Mouse (Mus musculus): Measurements from ENCODE around the gene Trim56. TPM values are rescaled to one million over a fixed set of nuclear protein-coding genes. Genes with fewer than 3 reads are reported as not detected.
"Not testable (repeated sequence)": the region's sequence is repeated elsewhere in the genome, so short reads cannot be mapped to it uniquely, and the experiment has no call there.

The Trim56 gene
- total RNA-seq (2014; fragmentation: Nextera tagmentation) (24.2 and 28.4 TPM in 2 replicates), total RNA-seq (2017) (26.0 and 26.9 TPM in 2 replicates)

DNA sequence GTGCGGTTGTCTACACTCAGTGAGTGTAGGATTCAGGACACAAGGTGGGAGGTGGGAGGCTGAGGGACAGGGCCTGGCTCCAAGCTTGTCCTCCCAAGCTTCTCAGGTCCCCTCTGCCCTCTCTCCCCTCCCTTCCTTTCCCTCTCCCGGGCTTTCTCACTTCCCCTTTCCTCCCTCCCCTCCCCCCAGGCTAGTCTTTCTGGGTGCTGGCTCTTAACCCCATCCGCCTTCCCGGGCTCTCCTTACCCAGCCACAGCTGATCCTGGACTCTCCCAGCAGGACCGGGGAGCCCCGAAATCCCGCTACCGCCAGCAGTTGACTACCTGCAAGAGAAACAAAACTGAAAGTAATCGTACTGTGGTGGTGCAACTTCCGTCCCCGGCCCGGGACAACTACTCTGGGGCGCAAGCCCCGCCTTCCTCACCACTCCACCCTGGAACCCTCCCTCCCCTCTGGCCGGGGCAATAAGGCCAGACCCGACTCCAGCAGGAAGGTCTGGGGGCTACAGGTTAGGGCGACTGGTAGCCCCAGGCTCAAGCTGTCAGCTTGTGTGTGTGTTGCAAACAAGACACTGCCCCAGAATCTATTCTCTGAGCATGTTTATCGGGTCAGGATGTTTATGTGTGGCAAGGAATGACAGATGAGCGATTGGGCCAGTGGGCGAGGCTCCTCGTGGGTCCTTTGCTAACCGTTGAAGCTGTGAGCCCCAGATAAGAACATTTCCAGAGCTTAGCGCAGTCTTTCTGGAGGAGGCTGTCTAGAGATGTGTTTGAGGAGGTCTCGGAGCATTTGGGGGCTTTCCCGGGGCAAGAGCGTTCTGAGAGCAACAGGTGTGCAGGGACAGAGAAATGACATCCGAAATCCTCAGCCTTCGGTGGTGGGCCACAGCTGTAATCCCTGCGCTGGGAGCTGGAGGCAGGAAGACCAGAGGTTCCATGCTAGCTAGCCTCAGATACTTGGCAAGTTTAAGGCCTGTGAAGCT is at the start of gene Trim56:
Gene Trim56, minus strand, starts transcription at position 344 of the 982 bp plus-strand sequence.
- peak; percentile 94 for ATAC-seq (replicated peaks; ENCODE audit: poor library complexity, severe bottlenecking)

DNA sequence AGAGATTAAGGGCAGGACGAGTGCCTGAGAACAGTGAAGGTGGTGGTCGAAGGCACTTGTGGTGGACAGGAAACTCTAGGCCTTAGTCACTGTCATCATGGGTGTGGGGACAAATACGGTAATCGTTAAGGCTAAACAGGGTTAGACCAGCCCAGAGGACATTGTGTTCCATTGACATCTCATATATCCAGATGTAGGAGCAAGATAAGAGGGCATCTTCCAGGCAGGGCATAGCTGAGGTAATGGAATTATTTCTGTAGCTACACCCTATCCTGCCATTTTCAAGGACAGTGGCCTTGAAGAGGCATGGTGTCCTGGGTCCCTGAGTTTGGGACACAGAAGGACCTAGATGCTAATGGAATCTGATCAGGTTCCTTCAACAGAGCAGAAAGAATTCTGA is 45.8 kb upstream of the Trim56 start:
- ATAC-seq (replicated peaks; ENCODE audit: poor library complexity, severe bottlenecking), result no peak

DNA sequence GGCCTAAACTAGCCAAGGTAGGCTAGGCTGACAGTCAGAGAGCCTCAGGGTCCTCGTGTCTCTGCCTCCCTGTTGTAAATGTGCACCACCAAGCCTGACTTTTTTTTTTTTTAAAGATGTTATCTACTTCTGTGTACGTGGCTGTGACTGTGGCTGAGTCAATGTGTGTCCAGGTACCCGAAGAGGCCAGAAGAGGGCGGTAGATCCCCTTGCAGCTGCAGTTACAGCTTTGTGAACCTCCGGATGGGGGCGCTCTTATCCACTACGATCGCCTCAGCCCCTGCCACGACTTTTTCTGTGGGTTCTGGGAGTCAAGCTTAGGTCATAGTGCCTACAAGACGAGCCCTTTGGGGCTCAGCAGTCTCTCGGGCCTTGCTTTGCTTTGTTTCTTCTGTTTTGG is 43.5 kb upstream of the Trim56 start:
- ATAC-seq (replicated peaks; ENCODE audit: poor library complexity, severe bottlenecking), result peak; percentile 94

DNA sequence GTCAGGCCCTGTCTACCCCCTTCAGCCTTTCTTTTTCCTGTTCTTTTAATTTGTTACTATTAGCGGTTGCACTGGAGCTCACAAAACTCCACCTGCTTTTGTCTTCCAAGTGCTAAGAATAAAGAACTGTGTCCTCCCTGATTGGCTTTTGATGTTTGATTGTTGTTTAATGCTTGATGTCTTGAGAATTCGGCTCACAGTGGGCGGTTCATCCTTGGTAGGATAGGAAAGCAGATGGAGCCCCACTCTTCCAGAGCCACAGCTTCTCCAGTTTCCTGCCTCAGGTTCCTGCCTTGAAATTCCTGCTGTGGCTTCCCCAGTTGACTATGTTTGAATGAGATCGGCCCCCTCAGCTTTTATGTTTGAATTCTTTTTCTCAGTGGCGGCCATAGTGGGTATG is 37.3 kb upstream of the Trim56 start:
- no peak for ATAC-seq (replicated peaks; ENCODE audit: poor library complexity, severe bottlenecking)

DNA sequence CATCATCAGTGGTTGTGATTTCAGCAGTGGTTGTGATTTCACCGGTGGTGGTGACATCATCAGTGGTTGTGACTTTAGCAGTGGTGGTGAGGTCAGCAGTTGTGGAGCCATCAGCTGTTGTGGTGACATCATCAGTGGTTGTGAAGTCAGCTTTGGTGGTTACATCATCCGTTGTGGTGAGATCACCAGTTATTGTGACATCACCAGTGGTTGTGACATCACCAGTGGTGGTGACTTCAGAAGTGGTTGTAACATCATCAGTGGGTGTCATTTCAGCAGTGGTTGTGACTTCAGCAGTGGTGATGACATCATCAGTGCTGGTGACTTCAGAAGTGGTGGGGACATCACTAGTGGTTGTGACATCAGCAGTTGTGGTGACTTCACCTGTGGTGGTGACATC is 36.6 kb upstream of the Trim56 start:
- ATAC-seq (replicated peaks; ENCODE audit: poor library complexity, severe bottlenecking), result no peak

DNA sequence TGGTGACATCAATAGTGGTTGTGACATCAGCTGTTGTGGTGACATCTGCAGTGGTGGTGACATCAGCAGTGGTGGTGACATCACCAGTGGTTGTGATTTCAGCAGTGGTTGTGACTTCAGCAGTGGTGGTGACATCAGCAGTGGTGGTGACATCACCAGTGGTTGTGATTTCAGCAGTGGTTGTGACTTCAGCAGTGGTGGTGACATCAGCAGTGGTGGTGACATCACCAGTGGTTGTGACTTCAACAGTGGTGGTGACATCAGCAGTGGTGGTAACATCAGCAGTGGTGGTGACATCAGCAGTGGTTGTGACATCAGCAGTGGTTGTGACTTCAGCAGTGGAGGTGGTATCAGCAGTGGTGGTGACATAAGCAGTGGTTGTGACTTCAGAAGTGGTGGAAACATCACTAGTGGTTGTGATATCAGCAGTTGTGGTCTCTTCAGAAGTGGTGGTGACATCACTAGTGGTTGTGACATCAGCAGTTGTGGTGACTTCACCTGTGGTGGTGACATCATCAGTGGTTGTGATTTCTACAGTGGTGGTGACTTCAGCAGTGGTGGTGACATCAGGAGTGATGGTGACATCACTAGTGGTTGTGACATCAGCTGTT is 33.4 kb upstream of the Trim56 start, which contains the start of gene Muc3:
Gene Muc3, minus strand, starts transcription at position 51 of the 611 bp plus-strand sequence.
- ATAC-seq (replicated peaks; ENCODE audit: poor library complexity, severe bottlenecking), result 0 out of 2 replicates have a peak, but pooled peaks have one; percentile 21

DNA sequence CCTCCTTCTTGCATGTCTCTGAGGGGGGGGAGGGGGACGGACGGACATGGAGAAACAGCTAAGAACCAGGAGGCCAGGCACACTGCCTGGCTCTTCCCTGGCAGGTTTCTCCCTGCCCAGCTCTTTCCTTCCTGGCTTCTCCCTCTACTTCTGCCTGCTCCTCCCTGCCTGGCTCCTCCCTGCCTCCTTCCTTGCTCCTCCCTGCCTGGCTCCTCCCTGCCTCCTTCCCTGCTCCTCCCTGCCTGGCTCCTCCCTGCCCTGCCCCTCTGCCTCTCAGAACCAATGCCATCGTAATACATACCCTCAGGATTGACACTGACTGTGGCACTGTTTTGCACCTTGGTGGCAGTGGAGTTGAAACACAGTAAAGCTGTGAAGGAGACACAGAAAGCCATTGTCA is 24.8 kb upstream of the Trim56 start:
- no peak for ATAC-seq (replicated peaks; ENCODE audit: poor library complexity, severe bottlenecking)

DNA sequence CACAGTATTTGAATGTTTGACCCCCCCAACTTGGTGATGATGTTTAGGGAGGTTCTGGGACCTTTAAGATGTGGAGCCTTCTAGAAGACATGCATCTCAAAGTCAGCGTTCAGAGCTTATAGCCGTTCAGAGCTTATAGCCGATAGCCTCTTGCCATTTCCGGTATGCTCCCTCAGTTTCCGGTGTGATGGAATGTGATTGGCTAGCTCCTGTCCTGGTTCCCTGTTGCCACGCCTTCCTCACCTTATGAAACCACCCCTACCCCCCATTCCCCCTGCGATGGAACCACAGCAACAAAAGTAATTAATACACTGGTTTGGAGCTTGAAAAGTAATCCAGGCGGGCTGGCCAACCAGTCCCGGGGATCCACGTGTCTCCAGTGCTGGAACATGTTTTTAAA is 23.0 kb upstream of the Trim56 start:
- ATAC-seq (replicated peaks; ENCODE audit: poor library complexity, severe bottlenecking), result no peak

DNA sequence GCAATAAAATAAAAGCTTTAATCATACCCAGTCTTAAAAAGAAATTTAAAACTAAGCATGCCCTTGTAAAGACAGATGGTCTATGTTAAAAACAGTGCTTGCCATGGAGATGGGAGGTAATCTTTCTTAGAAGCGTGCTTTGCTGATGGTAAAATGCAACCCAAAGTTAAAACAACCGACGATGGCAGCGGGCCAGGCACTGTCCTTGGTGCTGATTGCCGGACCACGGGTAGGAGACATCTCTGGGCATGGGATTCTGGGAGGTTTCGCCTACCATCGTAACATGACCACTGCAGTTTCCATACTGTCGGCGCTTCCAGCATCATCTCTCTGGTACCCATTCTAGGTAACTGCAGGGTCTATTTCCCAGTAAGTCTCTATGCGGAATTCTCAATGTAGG is 18.9 kb upstream of the Trim56 start:
- ATAC-seq (replicated peaks; ENCODE audit: poor library complexity, severe bottlenecking), result no peak

DNA sequence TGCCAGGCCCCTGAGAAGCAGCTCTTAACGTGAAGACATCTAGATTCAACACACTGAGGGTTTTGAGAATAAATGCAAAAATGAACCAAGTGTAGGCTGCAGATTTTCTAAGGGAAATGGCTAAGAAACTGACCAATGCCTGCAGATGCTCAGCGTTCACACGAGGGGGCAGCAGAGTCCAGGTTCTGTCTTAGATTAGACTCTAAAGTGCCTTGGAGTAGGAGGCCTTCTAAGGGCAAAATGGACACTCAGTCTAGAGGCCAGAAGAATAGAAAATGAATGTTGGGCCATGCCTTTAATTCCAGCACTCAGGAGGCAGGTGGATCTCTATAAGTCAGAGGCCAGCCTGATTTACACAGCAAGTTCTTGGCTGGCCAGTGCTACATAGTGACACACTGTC is 15.5 kb upstream of the Trim56 start:
- ATAC-seq (replicated peaks; ENCODE audit: poor library complexity, severe bottlenecking), result peak; percentile 77

DNA sequence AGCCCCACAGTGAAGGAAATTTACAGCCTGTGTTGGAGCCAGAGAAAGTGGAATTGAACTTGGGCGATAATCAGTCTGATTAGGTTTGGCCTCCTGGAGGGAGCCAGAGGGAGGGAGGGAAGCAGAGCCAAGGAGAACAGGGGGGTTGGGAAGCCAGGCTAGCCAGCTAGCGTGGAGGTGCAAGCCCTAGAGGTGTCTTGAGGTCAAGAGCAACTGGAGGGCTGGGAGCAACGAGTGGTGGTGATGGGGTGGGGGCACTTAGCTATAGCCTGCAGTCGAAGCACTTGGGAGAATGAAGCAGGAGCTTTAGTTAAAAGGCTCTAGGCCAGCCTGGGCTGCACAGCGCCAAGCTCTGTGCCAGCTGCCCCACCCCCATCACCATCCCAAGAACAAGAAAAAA is 13.3 kb upstream of the Trim56 start:
- no peak for ATAC-seq (replicated peaks; ENCODE audit: poor library complexity, severe bottlenecking)

DNA sequence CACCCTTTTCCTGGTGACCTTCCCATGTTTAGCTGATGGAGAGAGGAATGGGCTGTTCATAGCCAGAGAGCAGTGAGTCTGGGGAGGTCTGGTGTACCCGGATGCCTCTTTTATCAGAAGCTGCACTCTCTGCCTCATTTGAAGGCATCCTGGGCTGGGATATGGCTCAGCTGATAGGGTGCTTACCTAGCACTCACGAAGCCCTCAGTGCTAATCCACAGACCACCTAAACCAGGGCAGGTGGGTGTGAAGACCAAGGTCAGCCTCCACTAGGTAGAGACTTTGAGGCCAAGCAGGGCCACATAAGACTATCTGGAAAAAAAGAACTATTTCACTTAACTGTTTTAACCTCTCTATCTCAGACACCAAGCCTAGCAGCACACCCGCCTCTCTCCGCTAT is 7.5 kb upstream of the Trim56 start:
- ATAC-seq (replicated peaks; ENCODE audit: poor library complexity, severe bottlenecking), result no peak

DNA sequence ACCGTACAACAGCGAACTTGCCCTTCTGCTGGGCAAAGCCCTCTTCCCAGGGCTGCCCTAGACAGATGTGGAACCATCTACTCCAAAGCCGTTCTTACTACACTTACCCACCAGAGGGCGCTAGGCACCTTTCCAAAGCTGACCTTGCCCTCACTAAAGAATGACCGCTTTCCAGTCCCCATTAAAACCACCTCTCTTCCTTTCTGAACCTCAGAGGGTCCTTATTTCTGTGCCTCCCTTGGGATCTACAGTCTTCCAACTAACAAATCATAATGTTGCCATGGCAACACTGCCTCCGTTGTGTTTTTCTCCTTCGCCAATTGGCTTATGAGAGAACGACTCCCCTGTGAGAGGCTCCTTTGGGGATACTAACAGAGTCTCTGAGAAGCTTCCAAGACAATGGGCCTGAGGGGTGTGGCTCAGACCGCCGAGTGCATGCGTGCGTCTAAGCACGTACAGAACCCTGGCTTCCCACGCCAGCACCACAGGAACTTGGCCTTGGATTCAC is 6.7 kb upstream of the Trim56 start:
- ATAC-seq (replicated peaks; ENCODE audit: poor library complexity, severe bottlenecking), result peak; percentile 83

DNA sequence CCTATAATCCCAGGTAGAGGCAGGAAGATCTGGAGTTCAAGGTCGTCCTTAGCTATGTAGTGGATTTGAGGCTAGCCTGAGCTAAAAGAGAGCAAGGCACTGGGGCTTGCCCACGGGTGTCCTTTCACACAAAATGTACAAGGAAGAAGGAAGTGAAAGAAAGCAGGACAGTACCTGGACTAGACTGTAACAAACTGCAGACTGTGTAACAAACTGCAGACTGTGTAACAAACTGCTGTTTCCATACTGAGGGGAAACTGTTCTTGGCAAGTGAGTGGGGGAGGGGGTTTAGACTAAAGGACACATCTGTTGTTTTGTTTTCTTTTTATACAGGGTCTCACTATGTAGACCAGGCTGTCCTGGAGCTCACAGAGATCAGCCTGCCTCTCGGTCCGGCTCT is 5.3 kb upstream of the Trim56 start:
- no peak for ATAC-seq (replicated peaks; ENCODE audit: poor library complexity, severe bottlenecking)

DNA sequence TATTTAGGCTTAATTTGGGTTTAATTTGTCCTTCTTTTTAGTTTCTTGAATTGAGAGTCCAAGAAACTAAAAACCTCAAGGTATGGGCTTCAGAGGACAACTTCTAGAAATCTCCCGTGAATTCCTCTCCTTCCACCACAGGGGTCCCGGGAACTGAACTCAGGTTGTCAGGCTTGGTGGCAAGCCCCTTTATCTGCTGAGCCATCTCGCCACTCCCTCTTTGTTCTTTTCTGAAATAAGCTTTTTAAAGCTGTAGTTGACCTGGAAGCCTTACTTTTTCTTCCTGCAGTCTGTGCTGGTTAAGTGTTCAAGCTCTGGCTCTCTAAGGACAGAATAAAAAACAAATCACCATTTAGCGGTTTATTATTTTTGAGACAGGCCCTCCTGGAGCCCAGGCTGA is 2.9 kb upstream of the Trim56 start:
- ATAC-seq (replicated peaks; ENCODE audit: poor library complexity, severe bottlenecking), result no peak

DNA sequence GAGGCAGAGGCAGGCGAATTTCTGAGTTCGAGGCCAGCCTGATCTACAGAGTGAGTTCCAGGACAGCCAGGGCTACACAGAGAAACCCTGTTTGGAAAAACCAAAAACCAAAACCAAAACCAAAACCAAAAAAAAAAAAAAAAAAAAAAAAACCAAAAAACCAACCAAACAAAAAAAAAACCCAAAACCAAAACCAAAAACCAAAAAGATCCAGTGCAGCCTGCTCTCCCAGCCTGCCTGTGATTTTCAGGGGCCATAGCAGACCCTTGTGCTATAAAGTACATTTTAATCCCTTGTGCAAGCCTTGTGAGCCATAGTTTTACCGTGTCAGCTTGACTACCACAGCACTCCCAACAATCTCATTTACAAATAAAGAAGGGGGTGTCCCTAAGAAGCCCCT is 2.0 kb upstream of the Trim56 start:
- not testable (repeated sequence) for ATAC-seq (replicated peaks; ENCODE audit: poor library complexity, severe bottlenecking)

DNA sequence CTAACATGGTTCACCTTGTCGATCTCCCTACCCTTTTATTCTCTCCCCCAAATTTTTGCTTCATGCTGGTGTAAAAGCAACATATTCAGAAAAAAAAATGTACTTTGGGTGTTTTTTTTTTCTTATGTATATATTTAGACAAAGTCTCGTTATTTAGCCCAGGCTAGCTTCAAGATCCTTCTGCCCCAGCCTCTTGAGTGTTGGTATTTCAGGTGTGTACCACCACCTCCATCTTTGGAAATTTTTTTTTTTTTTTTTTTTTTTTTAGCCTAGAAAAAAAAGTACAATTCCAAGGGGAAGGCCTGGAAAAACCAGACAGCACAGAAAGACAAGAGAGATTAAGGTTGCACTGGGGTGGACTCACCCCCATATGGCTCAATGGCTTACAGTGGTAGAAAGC is 978 bp upstream of the Trim56 start:
- ATAC-seq (replicated peaks; ENCODE audit: poor library complexity, severe bottlenecking), result no peak

DNA sequence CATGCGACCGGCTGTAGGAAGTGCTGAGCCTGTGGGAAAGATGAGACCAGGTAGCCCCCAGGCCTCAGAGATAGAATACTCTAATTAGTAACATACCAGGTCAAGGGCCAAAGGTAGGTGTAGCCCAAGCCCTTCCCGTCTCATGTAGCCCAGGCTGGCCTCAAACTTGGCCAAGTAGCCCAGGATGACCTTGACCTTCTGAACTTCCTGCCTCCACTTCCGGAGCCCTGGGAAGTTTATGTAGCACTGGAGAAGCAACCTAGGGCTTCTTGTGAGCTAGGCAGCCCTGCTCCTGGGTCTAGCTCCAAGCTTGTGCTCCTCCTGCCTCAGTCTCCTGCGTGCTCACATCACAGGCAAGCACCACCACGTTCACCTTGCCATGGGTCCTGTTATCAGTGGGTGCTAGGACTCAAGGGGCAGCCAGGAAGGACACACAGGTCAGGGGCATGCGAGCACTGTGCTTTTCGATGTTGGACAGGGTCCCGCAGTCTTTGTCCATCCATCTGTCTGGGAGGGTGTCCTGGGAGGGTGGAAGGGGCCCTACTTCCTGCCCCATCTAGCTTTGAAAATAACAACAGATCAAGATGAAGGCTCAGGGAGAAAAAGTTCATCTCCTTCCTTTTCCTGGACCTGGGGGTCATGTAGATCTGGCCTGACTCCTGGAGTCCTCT is 983 bp downstream of the Trim56 start:
- ATAC-seq (replicated peaks; ENCODE audit: poor library complexity, severe bottlenecking), result no peak

DNA sequence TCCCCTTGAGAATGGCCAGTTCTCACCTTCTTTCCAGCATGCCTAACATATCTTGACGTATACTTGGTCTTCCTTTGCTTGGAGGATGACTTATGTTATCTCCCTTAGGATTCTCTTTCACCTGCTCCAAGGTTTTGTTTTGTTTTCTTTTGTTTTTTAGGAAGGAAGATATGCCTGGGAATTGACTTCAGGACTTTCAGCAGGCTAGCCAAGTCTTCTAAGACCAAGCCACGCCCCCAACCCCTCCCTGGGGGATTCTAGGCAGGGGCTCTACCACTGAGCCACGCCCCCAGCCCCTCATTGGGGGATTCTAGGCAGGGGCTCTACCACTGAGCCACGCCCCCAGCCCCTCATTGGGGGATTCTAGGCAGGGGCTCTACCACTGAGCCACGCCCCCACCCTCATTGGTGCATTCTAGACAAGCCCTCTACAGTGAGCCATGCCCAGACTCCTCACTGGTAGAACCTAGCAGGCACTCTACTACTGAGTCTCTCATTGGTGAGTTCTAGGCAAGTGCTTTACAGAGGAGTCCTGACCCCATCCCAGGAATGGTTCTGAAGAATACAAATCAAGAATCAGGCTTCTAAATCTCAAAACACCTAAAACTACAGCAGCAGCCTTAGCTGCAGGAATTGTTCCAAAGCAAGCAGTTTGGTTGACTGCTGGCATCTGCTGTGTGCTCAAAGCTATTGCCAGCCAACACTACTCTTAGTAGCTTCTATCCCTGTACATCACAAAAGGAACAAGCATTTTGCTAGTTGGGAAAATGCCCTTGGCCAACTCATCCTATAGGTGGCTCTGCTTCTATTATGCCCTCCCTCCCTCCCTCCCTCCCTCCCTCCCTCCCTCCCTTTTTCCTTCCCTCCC is 4.2 kb downstream of the Trim56 start:
- ATAC-seq (replicated peaks; ENCODE audit: poor library complexity, severe bottlenecking), result no peak

DNA sequence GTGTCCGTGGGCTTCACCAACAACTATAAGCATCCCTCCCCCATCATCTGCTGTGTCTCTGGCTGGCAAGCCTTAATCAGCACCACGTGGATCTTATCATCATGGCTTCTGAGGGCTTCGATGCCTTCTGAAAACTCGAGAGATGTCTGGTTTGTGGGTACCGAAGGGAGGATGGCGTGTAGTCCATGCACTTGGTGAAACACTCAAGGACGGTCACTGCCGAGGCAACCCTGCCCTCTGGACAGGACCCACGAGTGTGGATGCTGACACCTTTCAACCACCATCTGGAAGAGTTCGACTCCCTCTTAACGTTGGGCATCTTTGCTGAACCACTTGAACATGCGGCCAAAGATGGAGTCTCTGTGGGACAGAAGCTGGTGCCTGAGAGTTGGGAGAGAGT is 5.1 kb downstream of the Trim56 start:
- no peak for ATAC-seq (replicated peaks; ENCODE audit: poor library complexity, severe bottlenecking)
